Mouse (Mus musculus): Measurements from ENCODE around the gene Bub1.

The Bub1 gene

DNA sequence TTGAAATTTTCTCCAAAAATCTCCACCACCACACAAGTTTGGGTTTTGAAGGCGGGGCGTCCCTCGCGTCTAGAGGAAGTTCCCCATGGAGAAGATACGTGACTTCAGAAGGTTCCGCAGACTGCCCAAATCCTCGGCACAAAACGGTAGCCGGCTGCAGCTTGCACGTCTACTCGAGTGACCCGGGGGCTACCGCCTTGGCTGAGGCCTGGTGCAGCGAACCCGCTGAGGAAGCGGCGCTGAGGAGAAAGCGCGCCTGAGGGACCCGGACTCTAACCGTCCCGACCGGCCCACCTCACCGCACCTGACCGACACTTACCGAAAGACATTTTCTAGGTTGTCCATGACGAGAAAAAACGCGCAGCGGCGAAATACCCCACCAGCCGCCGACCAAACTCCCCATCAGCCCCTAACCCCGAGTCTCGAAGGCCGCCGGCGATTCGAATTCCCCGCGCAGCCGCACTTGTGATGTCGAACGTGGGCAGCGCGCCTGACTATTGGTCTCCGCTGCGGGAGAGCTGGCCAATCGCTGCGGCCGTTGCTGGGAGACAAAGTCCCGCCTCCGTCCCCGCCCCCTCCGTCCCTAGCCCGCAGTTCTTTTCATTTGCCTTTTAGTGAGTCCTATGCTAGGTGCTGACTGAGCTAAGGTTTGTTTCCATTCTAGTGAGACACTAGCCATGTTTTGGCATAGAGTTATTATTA lies at the start of gene Bub1:
Gene Bub1 (minus strand): TSS at position 465 of the 702 bp plus-strand sequence.
- in situ Hi-C loops (cut with MboI), result no loop called here

DNA sequence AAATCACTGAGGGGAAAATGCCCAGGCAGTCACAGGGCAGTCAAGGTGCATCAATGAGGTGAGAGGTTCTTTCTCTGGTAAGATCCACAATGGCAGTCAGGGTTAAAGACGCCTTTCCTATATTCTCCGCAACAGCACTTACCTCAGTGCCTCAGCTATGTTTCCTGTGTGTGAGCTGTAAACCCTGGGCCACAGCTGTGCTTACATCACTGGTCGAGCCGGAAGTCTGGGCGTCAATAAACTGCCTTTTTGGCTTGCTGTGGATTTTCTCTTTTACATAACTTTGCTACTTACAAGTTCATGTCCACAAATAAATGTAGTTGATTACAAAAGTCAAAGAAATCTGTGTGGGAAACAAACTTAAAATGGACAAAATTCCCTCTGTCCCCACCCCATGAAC lies 49.4 kb upstream of the Bub1 start:
- in situ Hi-C loops (cut with MboI), result loop anchor here (10.0 kb wide), 2 partner anchors 524 to 694 kb away; no protein-coding TSS in a partner anchor

DNA sequence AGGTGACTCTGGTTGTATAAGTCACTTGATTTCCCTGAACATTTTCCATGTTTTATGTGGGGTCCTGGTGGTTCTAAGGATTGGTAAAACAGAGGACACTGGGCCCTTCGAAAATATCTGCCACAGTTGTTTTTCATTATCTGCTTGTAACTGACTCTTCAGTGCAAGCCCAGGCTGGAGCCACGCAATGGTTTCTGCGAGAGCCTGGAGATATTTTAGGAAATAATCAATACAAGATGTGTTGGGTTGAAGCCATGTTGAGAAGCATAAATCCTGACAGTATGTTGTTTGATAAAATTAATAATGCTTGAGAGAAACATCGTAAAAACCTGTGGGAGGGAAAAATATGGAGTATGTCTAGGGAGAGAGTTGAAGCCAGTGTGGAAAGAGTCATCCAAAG lies 32.7 kb upstream of the Bub1 start:
- in situ Hi-C loops (cut with MboI), result no loop called here

DNA sequence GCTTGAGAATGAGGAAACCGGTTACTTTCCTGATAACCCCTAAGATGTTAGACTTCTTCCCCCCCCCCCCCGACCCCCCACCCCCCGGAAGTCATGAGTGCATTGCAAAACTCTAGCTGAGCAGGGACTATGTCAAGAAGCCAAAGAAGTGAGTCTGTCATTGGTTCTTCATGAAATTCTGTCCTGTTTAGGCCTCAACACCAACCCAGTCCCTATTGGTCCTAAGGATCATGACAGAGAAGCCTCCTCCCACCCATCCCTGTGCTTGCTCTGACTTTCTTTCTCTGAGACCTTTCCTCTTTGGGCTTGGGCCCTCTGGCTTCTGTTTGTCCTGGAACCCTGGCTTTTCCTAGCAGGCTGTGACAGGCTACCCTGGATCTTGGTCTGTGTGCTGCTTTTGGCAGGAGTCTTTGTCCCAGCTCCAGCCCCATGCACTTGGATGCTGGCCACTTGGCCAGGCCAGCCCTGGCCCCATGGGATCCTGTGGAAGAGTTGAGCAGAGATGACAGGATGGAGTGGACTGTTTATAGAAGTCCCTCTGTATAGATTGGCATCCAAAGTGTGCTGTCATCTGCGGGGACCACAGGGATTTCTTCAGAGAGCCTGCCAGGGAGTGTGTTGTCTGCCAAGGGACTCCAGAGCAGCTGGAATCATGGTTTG lies 22.8 kb upstream of the Bub1 start:
- in situ Hi-C loops (cut with MboI), result no loop called here

DNA sequence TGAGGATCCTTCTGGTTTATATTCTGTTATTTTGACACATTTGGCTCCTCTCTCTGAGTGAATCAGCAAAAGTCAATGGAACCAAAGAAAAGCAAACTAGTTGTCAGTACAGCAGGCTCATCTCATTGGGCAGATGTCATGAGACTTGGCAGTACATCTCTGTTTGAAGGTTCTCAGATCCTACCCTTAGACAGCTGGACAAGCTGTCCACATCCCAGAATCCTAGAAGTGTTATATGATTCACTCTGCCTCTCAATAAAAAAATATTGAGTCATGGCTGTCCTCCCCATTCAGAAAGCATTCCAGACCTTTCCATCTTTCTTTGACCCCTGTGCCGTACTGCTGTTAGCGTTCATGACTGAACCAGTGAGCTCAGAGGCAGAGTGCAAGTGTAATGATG lies 18.7 kb upstream of the Bub1 start:
- in situ Hi-C loops (cut with MboI), result no loop called here

DNA sequence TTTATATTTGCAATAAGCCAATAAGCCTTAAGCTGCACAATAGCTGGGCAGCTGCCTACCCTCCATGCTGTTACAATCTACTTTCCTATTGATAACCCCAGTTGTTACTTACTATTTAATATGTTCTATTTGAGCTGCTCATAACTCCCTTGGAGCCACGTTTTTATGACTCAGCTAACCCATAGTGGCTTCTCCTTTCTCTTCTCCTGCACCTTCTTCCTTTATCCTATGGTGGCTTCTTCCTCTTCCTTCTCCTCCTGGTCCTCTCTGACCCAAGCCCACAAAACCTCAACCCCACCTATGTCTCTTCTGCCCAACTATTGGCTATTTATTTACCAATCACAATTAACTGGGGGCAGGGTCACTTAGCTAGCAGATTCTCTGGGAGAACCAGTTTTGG lies 14.9 kb upstream of the Bub1 start:
- in situ Hi-C loops (cut with MboI), result no loop called here

DNA sequence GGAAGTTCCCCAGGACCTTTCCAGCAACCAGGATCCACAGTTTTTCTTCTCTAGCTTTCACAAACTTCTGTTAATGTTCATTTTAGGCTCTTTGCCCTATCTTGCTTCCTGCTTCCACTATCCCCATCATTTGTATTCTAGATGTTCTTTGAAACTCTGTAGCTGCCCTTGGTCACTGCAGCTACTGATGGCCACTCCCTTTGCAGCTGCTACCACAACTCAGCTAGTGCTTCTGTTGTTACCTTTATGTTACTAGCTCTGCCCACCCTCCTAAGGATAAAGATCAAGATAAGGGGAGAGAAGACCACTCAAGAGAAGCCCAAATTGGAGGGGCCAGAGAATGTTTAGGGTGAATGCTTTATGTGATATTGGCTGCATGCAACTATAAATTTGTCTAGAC lies 14.3 kb upstream of the Bub1 start:
- in situ Hi-C loops (cut with MboI), result no loop called here

DNA sequence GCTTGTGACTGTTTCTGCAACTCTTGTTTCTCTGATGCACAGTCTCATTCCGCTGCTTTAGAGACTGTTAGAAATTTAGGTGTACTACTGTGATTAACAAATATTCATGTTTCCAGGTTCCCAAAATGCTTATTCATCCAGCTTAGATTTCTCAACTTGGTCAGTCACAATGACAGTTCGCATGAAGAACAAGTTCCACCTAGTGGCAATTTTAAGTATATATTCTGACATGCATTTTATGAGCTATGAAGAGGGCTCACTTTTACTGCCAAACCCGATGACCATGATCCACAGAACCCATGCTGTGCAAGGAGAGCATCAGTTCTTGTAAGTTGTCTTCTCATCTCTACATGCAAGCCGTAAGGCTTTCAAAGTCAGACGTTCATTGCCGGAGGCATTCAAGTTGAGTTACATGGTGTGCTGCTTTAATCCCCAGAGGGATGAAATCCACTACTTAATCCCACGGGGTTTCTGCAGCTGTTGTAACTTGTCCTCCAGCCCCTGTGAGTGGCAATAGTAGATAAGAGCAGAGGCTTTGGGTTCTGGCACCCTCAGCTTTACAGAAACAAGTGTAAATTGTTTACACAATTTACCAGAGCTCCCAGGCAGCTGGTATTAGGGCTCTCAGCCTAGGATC lies 13.8 kb upstream of the Bub1 start:
- in situ Hi-C loops (cut with MboI), result no loop called here

DNA sequence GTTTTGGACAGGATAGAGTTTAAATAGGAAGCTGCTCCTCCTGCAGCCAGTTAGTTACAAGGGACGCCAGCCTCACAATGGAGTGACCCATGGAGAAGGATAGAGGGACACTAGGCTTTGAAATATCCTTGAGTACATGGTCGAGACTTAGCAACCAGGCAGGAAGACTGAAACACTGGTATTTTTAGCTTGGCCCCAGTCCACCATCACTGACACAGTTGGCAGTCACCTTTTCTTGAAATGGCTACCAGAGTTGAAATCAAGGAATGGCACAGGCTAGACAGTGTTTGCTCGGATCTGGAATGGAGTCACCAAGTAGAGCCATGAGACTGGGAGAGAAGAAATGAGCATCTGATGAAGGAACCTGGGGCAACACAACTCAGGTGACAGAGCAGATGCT lies 10.8 kb upstream of the Bub1 start:
- in situ Hi-C loops (cut with MboI), result no loop called here

DNA sequence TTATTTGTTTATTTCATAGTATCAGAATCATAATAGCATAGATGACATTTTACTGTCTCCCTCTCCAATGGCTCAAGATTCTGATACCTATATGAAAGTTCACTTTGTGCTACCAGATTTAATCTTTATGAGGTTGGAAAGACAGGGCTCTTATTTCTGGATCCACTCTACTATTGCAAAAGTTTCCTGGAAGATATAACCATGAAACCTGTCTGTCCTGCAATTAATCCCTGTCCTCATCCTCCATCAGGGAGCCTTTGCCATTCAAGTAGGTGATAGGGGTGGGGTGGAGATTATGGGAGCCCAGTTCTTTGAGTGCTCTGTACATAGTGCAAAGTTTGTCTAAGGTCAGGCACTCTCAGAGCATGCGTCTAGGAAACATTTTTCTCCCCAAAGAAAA lies 9.7 kb upstream of the Bub1 start:
- in situ Hi-C loops (cut with MboI), result no loop called here

DNA sequence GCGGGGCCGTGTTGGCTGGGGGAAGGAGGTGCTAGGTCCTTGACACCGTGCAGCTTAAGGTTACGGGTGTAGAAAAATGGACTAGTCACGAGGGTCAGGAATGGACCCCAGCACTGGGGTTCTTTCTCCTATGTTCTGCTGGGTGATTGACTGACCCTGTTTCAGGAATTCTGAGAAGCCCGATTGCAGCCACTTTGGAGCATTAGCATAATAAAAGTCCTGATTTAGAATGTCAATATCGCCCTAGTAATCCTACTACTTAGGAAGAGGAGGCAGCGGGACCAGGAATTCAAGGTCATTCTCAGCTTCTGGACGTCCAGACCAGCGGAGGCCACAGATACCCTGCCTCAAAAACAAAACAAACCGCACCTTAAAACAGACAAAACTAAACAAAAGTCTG lies 7.8 kb upstream of the Bub1 start:
- in situ Hi-C loops (cut with MboI), result no loop called here

DNA sequence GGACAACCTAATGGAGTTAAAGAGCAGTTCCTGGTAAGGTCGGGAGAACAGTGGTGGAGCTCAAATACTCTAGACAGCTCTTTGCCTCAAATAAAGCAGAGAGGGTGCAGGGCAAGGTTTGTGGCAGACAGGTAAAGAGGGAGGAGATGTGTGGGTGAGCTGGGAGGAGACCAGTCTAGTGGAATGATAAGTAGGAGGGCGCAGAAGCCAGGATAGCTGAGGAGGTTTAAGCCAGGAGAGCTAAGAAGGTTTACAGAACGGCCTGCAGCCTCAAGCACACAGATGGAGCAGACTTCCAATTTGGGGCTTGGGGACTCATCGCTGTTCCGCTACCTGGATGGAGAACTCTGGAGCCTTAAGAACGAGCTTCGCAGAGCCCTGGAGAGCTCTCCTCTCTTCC lies 6.9 kb upstream of the Bub1 start, which contains the start of gene Acoxl:
Gene Acoxl (plus strand): TSS at position 301 of the 400 bp plus-strand sequence.
- in situ Hi-C loops (cut with MboI), result no loop called here

DNA sequence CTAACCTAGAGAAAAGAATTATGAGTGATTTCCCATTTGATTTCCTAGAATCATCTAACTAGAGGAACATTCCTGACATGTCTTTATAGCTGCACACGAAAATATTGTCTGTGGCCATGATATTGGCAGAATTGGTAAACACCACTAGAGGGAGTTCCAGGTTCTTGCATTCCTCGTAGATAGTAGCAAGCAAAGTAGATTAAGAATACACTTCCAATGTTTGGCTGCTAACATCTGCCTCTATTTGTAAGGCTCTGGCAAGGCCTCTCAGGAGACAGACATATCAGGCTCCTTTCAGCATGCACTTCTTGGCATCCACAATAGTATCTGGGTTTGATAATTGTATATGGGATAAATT lies 1.1 kb upstream of the Bub1 start:
- in situ Hi-C loops (cut with MboI), result no loop called here

DNA sequence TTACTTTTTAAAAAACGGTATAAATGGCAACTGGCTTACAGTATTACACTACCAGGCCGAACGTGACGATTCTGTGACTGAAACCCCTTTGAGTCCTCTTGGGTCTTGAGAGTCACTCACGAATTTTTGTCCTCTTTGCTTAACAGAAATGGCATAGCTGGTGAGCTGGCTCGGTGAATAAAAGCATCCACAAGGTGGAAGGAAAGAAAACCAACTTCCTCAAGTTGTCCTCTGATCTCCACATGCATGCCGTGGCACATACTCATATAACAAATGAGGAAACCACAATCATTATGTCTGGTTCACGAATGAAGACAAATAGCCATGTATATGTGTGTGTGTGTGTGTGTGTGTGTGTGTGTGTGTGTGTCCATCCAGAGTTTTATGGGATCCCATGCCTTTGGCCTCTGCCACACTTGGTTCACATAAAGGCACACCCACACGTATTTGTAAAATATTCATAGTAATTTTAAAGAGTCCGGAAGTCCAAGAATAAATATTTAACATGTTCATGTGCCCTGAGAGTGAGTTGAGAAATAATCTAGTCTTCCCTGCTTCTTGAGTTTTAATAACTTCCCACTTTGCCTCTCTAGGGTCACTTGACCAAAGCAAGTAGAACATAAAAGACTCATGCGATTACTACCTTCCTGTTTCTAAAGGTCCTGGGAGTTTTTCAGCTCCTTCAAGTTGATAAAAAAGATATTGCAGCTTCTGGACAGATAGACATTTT lies 603 bp upstream of the Bub1 start:
- in situ Hi-C loops (cut with MboI), result no loop called here

DNA sequence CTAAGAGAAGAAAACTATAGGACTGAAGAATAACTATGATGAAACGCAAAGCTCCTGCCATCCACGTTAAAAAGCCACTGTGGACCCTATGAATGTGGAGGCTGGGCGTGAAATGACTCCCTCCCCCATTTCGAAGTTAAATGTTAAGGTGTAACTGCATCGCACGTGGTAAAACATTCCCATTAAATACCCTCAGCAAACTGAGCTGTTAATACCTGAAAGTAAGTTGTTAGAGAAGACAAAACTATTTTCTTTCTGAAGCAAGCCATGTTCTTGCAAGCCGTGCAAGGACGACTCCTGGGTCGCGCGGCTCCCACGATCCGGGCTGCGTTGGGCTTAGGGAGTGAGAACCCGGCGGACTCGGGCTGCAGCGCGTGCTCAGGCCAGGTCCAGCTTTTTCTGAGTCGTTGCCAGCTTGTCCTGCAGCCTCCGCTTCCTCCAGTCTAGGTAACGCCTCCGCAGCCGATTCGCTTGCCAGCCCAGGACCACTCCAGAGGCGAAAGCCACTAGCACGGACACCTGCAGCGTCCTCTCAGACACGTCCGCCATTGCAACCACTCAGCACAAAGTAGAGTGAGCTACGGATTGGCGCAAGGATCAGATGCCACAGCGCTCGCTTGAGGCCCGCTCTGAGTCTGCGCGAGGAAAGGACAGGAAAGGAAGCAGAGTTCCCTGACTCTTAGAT lies 39.6 kb downstream of the Bub1 start, which contains the start of gene Mtln:
Gene Mtln (minus strand): TSS at position 570 of the 685 bp plus-strand sequence.
- in situ Hi-C loops (cut with MboI), result no loop called here

DNA sequence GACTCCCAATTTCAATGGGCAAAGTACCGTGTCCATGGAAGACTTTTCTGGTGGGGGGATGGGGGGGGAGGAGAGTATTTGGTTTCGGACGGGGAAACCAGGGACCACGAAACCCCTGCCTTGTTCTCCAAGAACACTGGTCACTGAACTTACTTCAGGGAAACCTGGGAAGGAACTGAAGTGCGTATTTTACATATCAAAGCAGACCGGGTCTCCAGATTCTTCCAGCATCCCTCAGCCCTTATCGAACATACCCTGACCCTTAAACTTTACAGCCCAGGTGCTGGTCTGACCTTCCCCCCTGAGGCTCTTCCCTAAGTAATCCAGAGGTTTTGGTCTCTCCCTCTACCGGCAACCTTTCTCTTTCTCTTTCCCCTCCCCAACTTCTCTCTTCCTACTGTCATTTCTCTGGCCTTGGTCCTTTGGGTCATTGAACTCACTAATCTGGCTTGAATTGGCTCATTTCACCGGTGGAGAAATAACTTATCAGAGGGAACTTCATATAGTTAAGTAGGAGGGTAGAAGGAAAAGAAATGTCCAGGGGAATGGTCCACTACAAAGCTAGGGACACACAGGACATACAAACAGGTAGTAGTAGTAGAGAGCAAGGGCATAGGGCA lies 41.9 kb downstream of the Bub1 start:
- in situ Hi-C loops (cut with MboI), result no loop called here

DNA sequence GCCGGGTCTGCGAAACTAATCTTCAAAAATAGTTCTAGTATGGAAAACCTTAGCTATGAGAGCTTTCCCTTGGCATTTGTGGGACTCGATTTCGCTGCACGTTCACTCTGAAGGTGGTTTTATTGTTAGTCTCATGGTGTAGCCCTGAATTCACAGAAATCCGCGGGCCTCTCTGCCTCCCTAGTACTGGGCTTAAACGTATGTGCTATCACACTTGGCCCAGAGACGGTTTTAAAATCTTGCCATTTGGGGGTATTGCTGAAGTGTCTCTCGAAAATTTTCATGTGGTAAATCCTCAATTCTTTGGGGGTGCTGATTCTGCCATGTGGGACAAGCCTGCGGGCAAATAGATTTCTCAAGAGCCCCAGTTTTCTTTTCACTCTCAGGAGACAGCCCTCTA lies 42.5 kb downstream of the Bub1 start:
- in situ Hi-C loops (cut with MboI), result no loop called here

DNA sequence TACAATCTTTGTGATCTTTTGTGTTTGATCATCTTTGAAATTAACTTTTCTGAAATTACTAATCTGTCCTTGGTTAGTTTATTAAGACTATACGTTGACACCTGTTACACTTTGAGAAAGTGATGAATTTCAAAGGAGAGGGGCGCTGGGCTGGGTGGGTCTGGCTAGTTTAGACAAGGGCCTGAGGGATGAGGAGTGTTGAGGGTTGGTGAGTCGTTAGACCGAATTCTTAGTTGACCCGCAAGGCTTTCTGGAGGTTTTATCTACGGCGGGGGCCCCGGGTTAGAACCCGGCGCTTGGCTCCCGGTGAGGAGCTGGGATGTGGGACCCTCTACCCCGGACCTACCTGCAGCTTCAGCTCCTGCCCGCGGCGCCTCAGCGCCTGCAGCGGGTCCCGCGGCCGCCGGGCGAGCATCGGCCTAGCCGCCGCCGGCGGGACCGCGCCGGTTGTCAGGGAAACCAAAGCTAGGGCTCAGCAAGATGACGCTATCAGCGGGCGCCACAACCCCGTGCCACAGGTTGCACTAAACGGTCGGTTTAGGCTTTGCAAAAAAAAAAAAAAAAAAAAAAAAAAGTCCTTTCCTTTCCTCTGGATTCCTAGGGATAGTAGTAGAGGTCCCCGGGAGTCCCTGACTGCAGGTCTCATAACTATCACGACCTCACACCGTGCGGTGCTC lies 43.1 kb downstream of the Bub1 start, which contains the start of gene Nphp1:
Gene Nphp1 (minus strand): TSS at position 458 of the 677 bp plus-strand sequence.
- in situ Hi-C loops (cut with MboI), result no loop called here

DNA sequence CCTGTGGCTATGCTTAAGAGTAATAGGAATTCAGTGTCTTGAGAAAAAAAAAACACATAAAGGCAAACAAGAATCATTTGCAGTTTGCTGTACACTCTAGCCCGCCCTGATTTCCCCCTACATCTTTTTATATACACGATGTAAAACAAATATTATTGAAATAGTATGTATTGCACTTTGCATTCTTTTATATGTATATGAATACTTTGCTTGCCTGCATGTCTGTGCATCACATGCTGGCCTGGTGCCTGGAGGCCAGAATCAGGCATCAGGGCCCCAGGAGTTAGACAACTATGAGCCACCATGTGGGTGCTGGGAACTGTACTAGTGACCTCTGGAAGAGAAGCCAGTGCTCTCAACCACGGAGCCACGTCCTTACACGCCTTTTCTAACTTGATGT lies 44.4 kb downstream of the Bub1 start:
- in situ Hi-C loops (cut with MboI), result no loop called here

DNA sequence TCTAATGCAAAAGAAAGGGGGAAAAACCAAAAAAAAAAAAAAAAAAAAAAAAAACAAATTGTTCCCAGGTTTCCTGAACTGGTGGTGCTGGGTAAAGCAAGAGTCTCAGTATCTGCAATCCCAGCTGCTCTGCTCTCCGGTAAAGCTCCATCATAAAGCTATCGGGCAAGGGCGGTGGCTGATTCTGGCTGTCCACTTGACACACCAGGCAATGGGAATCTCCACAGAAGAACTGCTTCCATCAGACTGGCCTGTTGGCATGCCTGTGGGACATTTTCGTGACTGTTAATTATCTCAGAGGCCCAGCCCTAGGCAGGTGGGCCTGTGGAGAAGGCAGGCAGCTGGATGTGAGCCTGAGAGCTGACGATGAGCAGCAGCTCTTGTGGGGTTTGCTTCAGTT lies 53.2 kb downstream of the Bub1 start:
- in situ Hi-C loops (cut with MboI), result no loop called here

DNA sequence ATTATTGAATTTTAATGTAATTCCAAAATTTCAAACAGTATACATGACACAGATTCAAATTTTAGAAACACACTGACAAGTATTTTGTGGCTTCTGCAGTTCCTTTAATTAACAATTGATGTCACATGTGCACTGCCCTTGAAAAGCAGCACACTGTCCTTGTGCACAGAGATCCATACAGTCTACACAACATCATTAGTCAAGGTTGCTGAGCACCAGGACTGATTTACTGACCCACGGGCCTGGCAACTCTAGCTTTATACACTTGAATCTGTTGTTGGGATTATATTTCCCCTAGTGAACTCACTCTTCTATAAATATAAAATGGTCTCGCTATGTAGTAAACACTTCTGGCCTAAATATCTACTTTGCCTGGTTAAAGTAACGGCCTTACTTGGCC lies 56.7 kb downstream of the Bub1 start:
- in situ Hi-C loops (cut with MboI), result no loop called here
